Mouse (Mus musculus) kidney, adult 10 weeks (tissue): Measurements from ENCODE around the gene Gm6676. TPM values are rescaled to one million over a fixed set of nuclear protein-coding genes. Genes with fewer than 3 reads are reported as not detected.

Experiments
- polyA plus RNA-seq: library from polyadenylated mRNA; stranded (reverse); fragments of 350-450 nt; fragmentation: Illumina TruSeq; extraction: RNeasy Lipid Tissue Mini Kit (QIAGEN cat#74804); gene quantifications from one replicate; pipeline ENCODE4 v1.2.3, GENCODE M21; 2014; ENCODE audit warnings: low read depth, low replicate concordance

Gene Gm6676
- polyA plus RNA-seq: not detected

DNA sequence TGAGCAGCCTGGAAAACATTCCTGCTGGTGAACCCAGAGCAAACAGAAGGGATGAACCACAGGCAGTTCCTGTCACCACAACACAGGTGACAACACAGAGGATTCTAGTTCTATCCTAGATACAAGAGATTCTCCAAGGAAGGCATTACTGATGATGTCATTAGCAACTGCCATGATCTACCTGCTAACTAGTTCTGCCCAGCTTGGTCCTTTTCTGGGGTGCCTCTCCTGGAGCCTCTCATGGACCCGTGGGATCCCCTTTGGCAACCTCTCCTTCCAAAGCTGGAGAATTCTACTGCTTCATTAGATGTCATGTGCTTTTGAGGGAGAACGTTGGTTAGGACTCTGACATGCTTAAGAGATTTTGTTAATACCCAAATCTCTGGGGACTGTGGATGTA is at the start of gene Gm6676:
Gene Gm6676 (minus strand): TSS at position 101 of the 400 bp plus-strand sequence.

DNA sequence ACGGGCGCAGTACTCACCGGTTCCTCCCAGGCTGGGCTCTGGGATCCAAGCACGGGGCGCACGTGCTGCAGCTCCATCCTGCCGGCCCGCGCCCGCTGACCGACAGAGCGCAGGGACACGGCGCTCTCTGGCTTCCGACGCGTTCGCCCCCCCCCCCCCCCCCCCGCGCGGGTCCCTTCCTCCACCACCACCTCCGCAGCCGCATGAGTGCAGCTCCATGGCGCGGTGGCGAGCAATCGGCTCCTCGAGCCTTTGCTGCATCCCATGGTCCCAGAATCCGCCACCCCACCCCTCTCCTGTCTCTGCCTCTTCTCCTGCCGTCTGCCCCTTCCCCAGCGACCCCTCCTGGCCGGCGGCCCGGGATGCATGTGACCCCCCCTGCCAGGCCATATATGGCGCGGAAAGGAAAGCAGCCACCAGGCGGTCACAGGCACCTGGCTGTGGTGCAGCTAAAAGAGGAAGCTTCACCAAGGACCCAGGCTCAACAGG is 49.3 kb upstream of the Gm6676 start, which contains the start of gene Gm3512:
Gene Gm3512 (minus strand): TSS at position 51 of the 489 bp plus-strand sequence.

DNA sequence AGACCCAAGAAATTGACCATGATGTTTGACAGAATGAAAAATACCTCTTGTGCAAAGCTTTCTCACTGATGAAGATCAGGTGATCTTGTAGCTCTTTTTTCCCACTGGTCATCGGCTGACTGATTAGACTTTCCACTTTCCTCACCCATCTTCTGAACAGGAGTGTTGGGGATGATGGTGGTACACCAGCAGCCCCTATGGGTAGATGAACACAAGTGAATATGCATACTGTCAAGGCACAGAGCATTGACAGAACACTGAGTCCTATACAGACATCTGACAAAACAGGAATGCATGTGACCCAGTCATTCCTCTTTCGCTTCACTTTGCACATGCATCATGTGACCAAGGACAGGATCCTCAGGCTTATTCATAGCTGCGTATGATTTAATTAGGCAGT is 24.7 kb downstream of the Gm6676 start, which contains the start of gene Gm3696:
Gene Gm3696 (minus strand): TSS at position 101 of the 400 bp plus-strand sequence.

Other genes starting within 250 kb of the Gm6676 start
- gene Gm3667, start 235.4 kb downstream of the Gm6676 start, polyA plus RNA-seq: not detected
- not detected for gene Gm6356, start 151.6 kb downstream of the Gm6676 start, polyA plus RNA-seq
- gene Gm10406, start 98.0 kb downstream of the Gm6676 start, polyA plus RNA-seq: not detected
- not detected for gene Gm3685, start 80.4 kb downstream of the Gm6676 start, polyA plus RNA-seq
- gene Gm3696, start 24.8 kb downstream of the Gm6676 start, polyA plus RNA-seq: not detected
- gene Gm3512, start 49.1 kb upstream of the Gm6676 start, polyA plus RNA-seq: 1.7 TPM
- not detected for gene Gm16434, start 69.1 kb upstream of the Gm6676 start, polyA plus RNA-seq
- gene Gm3727, start 139.3 kb upstream of the Gm6676 start, polyA plus RNA-seq: not detected
- gene Gm3739, start 189.6 kb upstream of the Gm6676 start, polyA plus RNA-seq: not detected
- gene Gm5797, start 207.0 kb upstream of the Gm6676 start, polyA plus RNA-seq: not detected
- not detected for gene Gm8374, start 239.7 kb upstream of the Gm6676 start, polyA plus RNA-seq